Mouse (Mus musculus) intestine, postnatal 0 days (tissue): ENCODE measurements around the gene Eif4g3. TPM values are rescaled to one million over a fixed set of nuclear protein-coding genes. Genes with fewer than 3 reads are reported as not detected.

ENCODE experiments used
- ATAC-seq: fragments of 200-750 bp; cut with Nextera tagmentation; 2 replicates; pipeline ENCODE4 v1.8.0; 2017; ENCODE audit warnings: mild to moderate bottlenecking, moderate TSS enrichment, moderate library complexity
- H3K27ac ChIP-seq: fragments of 300-500 bp; sonication (generic); 2 replicates; pipeline ENCODE4 v1.5.1; 2014; ENCODE audit warnings: mild to moderate bottlenecking, low read depth, low read length, moderate library complexity
- H3K27me3 ChIP-seq: fragments of 300-500 bp; sonication (generic); replicated peaks from 2 replicates; pipeline ENCODE4 v1.6.1; 2014; ENCODE audit warnings: low read length, mixed read lengths; ENCODE audit not compliant: control insufficient read depth, insufficient read depth
- H3K36me3 ChIP-seq: fragments of 300-500 bp; sonication (generic); 2 replicates; pipeline ENCODE4 v1.6.1; 2014; ENCODE audit warnings: mild to moderate bottlenecking, moderate library complexity; ENCODE audit not compliant: control insufficient read depth, insufficient read depth
- H3K4me1 ChIP-seq: fragments of 300-500 bp; sonication (generic); replicated peaks from 2 replicates; pipeline ENCODE4 v1.6.1; 2014; ENCODE audit warnings: antibody characterized with exemption, low read length, mixed read lengths; ENCODE audit not compliant: control insufficient read depth, insufficient read depth
- H3K4me2 ChIP-seq: fragments of 300-500 bp; sonication (generic); replicated peaks from 2 replicates; pipeline ENCODE4 v1.6.1; 2014; ENCODE audit warnings: low read depth, mild to moderate bottlenecking, moderate library complexity
- H3K4me3 ChIP-seq: fragments of 300-500 bp; sonication (generic); 2 replicates; pipeline ENCODE4 v1.5.1; 2014; ENCODE audit warnings: low read depth, low read length
- H3K9ac ChIP-seq: fragments of 300-500 bp; sonication (generic); 2 replicates; pipeline ENCODE4 v1.6.1; 2014; ENCODE audit warnings: mild to moderate bottlenecking, low read depth, low read length
- H3K9me3 ChIP-seq: fragments of 300-500 bp; sonication (generic); 2 replicates; pipeline ENCODE4 v1.6.1; 2016; ENCODE audit warnings: mixed run types; ENCODE audit not compliant: control insufficient read depth
- CTCF ChIP-seq: sonication (generic); IDR thresholded peaks from 2 replicates; pipeline ENCODE4 v1.5.1; 2016; ENCODE audit warnings: low read depth, mild to moderate bottlenecking, control low read depth, antibody characterized with exemption, moderate library complexity
- WGBS: fragments of 180-500 bp; shearing (Covaris S2); extraction: QIAGEN DNeasy Blood & Tissue Kit; methylation state at CpG from one replicate; pipeline ENCODE4 v1.1.7; 2014; 5-methylcytosine and 5-hydroxymethylcytosine counted together
- polyA plus RNA-seq: library from polyadenylated mRNA; unstranded; fragments of >200 nt; fragmentation: Nextera tagmentation; extraction: Ambion mirVana; gene quantifications from 2 replicates; pipeline ENCODE4 v1.2.1, GENCODE M21; 2015

Eif4g3 gene
- polyA plus RNA-seq, 1 experiment from 2014 or later: 11.9 TPM

- no peak for ATAC-seq
- H3K9ac ChIP-seq: no peak overlapping the region
- no peaks in the 10 kb centered on the region for H3K9me3 ChIP-seq
- 86% methylated on average over 9 of the region's 9 CpGs for WGBS
- H3K4me2 ChIP-seq: no peak overlapping the region
- H3K36me3 ChIP-seq: peaks cover 32% of the 10 kb centered on the region
- H3K4me3 ChIP-seq: no peak overlapping the region
- H3K27me3 ChIP-seq: no peaks in the 10 kb centered on the region
- H3K4me1 ChIP-seq: no peaks in the 10 kb centered on the region
- TF ChIP-seq CTCF: no peak
- 0 out of 2 replicates have a peak overlapping the region, but pooled peaks have one; percentile 7 for H3K27ac ChIP-seq
Measured at GRCm38 (mm10) chr4:138151226-138151625, 158.4 kb downstream of the Eif4g3 start.

DNA sequence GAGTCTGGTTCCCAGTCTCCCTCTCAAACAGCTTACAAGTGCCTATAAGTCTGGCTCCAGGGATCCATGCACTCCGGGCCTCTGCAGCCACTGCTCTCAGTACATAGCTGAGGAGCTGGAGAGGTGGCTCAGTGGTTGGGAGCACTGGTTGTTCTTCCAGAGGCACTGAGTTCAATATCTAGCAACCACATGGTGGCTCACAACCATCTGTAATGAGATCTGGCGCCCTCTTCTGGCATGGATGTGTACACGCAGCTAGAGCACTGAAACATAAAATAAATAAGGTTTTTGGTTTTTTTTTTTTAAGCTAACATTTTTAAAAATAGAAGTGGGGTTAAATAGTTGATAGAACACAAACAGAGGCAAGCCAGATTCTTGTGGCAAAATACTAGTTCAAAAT lies 161.2 kb downstream of the Eif4g3 start:
- Histone ChIP-seq H3K4me3 (no peak overlapping the region), H3K4me1 (no peaks in the 10 kb centered on the region), H3K9ac (no peak overlapping the region), H3K27me3 (no peaks in the 10 kb centered on the region), H3K36me3 (peaks cover 51% of the 10 kb centered on the region), H3K9me3 (no peaks in the 10 kb centered on the region), H3K27ac (no peak overlapping the region), H3K4me2 (no peak overlapping the region)
- 58% methylated on average over 3 of the region's 3 CpGs for WGBS
- ATAC-seq: no peak
- peak; percentile 80 for TF ChIP-seq CTCF

GRCm38 (mm10) chr4:138160918-138161317 lies 168.1 kb downstream of the Eif4g3 start:
- 56% methylated on average over 5 of the region's 5 CpGs for WGBS
- ATAC-seq: no peak
- Histone ChIP-seq H3K9me3 (no peaks in the 10 kb centered on the region), H3K36me3 (peaks cover 56% of the 10 kb centered on the region), H3K27ac (no peak overlapping the region), H3K27me3 (no peaks in the 10 kb centered on the region), H3K9ac (no peak overlapping the region), H3K4me3 (no peak overlapping the region), H3K4me1 (no peaks in the 10 kb centered on the region), H3K4me2 (no peak overlapping the region)
- TF ChIP-seq CTCF: no peak

GRCm38 (mm10) chr4:138161550-138161949 lies 168.7 kb downstream of the Eif4g3 start:
- 52% methylated on average over 3 of the region's 3 CpGs for WGBS
- Histone ChIP-seq H3K27me3 (no peaks in the 10 kb centered on the region), H3K4me3 (no peak overlapping the region), H3K9me3 (no peaks in the 10 kb centered on the region), H3K9ac (no peak overlapping the region), H3K4me2 (no peak overlapping the region), H3K4me1 (no peaks in the 10 kb centered on the region), H3K27ac (no peak overlapping the region), H3K36me3 (peaks cover 60% of the 10 kb centered on the region)
- TF ChIP-seq CTCF: no peak
- no peak for ATAC-seq

DNA sequence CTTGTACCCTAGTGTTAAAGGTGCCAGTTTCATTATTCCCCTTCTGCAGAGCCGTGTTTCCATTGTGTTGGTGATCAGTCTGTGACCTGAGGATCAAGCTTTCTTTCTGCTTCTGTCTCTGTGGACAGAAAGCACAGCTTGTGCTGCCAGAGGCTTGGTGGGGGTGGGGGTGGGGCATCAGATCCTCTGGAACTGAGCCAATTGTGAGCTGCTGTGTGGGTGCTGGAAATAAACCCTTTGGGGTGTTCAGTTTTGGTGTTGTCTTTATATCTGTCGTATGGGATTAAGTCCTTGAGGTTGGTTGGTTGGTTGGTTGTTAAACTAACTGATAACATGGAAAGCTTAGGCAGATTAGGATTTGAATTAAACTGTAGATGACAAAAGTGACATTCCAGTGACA lies 171.0 kb downstream of the Eif4g3 start:
- 69% methylated on average over 2 of the region's 2 CpGs for WGBS
- no peak overlapping the region for H3K9ac ChIP-seq
- H3K4me2 ChIP-seq: no peak overlapping the region
- TF ChIP-seq CTCF: no peak
- no peak for ATAC-seq
- no peak overlapping the region for H3K4me3 ChIP-seq
- no peaks in the 10 kb centered on the region for H3K9me3 ChIP-seq
- no peaks in the 10 kb centered on the region for H3K4me1 ChIP-seq
- H3K36me3 ChIP-seq: peaks cover 60% of the 10 kb centered on the region
- H3K27me3 ChIP-seq: no peaks in the 10 kb centered on the region
- H3K27ac ChIP-seq: no peak overlapping the region

DNA sequence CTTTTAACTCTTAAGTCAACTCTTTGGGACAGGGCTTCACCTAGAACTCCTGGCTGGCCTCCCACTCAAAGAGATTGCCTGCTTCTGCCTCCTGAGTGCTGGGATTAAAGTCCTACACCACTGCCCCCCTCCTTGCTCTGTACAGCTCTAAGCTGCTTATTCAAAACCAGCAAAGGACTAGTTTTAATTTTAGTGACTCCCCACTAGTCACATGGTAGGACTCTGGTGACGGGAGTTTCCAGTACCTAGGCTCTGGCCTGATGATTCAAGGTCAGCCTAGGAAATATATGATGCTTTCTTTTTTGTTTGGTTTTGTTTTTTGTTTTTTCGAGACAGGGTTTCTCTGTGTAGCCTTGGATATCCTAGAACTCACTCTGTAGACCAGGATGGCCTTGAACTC lies 172.0 kb downstream of the Eif4g3 start:
- no peak for TF ChIP-seq CTCF
- no peaks in the 10 kb centered on the region for H3K4me1 ChIP-seq
- peaks cover 61% of the 10 kb centered on the region for H3K36me3 ChIP-seq
- no peak overlapping the region for H3K9ac ChIP-seq
- no peaks in the 10 kb centered on the region for H3K27me3 ChIP-seq
- H3K9me3 ChIP-seq: no peaks in the 10 kb centered on the region
- ATAC-seq: no peak
- no peak overlapping the region for H3K27ac ChIP-seq
- H3K4me2 ChIP-seq: no peak overlapping the region
- H3K4me3 ChIP-seq: no peak overlapping the region
- 93% methylated on average over 2 of the region's 2 CpGs for WGBS

GRCm38 (mm10) chr4:138166519-138166918 lies 173.7 kb downstream of the Eif4g3 start:
- Histone ChIP-seq H3K4me3 (no peak overlapping the region), H3K4me2 (no peak overlapping the region), H3K27me3 (no peaks in the 10 kb centered on the region), H3K36me3 (peaks cover 65% of the 10 kb centered on the region), H3K4me1 (no peaks in the 10 kb centered on the region), H3K27ac (no peak overlapping the region), H3K9ac (no peak overlapping the region), H3K9me3 (no peaks in the 10 kb centered on the region)
- TF ChIP-seq CTCF: no peak
- ATAC-seq: no peak
- WGBS: 86% methylated on average over 10 of the region's 10 CpGs
